Mouse (Mus musculus) stomach, embryonic 15.5 days (tissue): ENCODE measurements around the gene Tyk2. TPM values are rescaled to one million over a fixed set of nuclear protein-coding genes. Genes with fewer than 3 reads are reported as not detected.

ENCODE experiments used
- ATAC-seq: fragments of 200-750 bp; cut with Nextera tagmentation; 2 replicates; pipeline ENCODE4 v1.8.0; 2017; ENCODE audit warnings: low read depth, moderate number of reproducible peaks, moderate TSS enrichment; ENCODE audit not compliant: insufficient read depth, low FRiP score
- H3K27ac ChIP-seq: fragments of 300-500 bp; sonication (generic); 2 replicates; pipeline ENCODE4 v1.5.1; 2015; ENCODE audit warnings: mild to moderate bottlenecking, inconsistent platforms
- H3K27me3 ChIP-seq: fragments of 300-500 bp; sonication (generic); replicated peaks from 2 replicates; pipeline ENCODE4 v1.6.1; 2015; ENCODE audit warnings: inconsistent platforms
- H3K36me3 ChIP-seq: fragments of 300-500 bp; sonication (generic); 2 replicates; pipeline ENCODE4 v1.6.1; 2015; ENCODE audit warnings: inconsistent platforms
- H3K4me1 ChIP-seq: fragments of 300-500 bp; sonication (generic); 2 replicates; pipeline ENCODE4 v1.6.1; 2015; ENCODE audit warnings: inconsistent platforms
- H3K4me2 ChIP-seq: fragments of 300-500 bp; sonication (generic); 2 replicates; pipeline ENCODE4 v1.6.1; 2015; ENCODE audit warnings: mild to moderate bottlenecking, inconsistent platforms
- H3K4me3 ChIP-seq: fragments of 300-500 bp; sonication (generic); replicated peaks from 2 replicates; pipeline ENCODE4 v1.5.1; 2015; ENCODE audit warnings: inconsistent platforms
- H3K9ac ChIP-seq: fragments of 300-500 bp; sonication (generic); 2 replicates; pipeline ENCODE4 v1.6.1; 2015; ENCODE audit warnings: inconsistent platforms
- H3K9me3 ChIP-seq: fragments of 300-500 bp; sonication (generic); 2 replicates; pipeline ENCODE4 v1.6.1; 2016; ENCODE audit warnings: inconsistent platforms
- WGBS: fragments of 180-500 bp; shearing (Covaris S2); methylation state at CpG from one replicate; pipeline ENCODE4 v1.1.7; 2015; 5-methylcytosine and 5-hydroxymethylcytosine counted together
- polyA plus RNA-seq: library from polyadenylated mRNA; unstranded; fragments of >200 nt; fragmentation: Nextera tagmentation; extraction: Ambion mirVana; gene quantifications from 2 replicates; pipeline ENCODE4 v1.2.1, GENCODE M21; 2015

Gene Tyk2
- polyA plus RNA-seq, 1 experiment from 2014 or later, result 13.6 TPM

- Histone ChIP-seq H3K27me3 (no peaks in the 10 kb centered on the region), H3K4me1 (peaks cover 34% of the 10 kb centered on the region), H3K4me2 (no peak overlapping the region), H3K4me3 (no peak overlapping the region), H3K36me3 (peaks cover 35% of the 10 kb centered on the region), H3K9me3 (no peaks in the 10 kb centered on the region), H3K9ac (no peak overlapping the region), H3K27ac (no peak overlapping the region)
- WGBS, result 92% methylated on average over 4 of the region's 4 CpGs
- no peak for ATAC-seq
These were observed 14.4 kb upstream of the Tyk2 start for GRCm38 (mm10) chr9:21145431-21145830.

DNA sequence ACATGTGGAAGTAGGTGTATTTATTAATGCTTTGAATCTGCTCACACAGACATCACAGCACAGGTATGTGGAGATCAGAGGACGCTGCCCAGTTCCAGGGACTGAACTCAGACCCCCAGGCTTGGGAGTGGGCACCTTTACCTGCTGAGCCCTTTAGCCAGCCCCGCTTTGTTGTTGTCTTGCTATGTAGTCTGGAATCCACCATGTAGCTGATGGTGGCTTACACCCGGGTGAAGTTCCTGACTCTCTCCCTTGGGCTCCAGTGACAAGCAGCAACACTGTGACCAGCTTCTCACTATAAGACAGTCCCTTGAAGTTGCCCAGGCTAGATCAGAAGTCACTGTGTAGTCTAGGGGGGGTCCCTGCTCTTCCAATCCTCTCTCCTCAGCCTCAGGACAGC, 13.3 kb upstream of the Tyk2 start:
- Histone ChIP-seq H3K4me1 (peaks cover 30% of the 10 kb centered on the region), H3K36me3 (peaks cover 45% of the 10 kb centered on the region)

GRCm38 (mm10) chr9:21141922-21142321, 10.9 kb upstream of the Tyk2 start:
- no peaks in the 10 kb centered on the region for H3K27me3 ChIP-seq
- H3K4me3 ChIP-seq, result no peak overlapping the region
- no peaks in the 10 kb centered on the region for H3K9me3 ChIP-seq
- no peak overlapping the region for H3K4me2 ChIP-seq
- H3K27ac ChIP-seq, result no peak overlapping the region
- 87% methylated on average over 14 of the region's 14 CpGs for WGBS
- peaks cover 54% of the 10 kb centered on the region for H3K36me3 ChIP-seq
- peaks cover 8% of the 10 kb centered on the region for H3K4me1 ChIP-seq
- H3K9ac ChIP-seq, result no peak overlapping the region
- no peak for ATAC-seq

More for the DNA sequence above, 13.3 kb upstream of the Tyk2 start:
- Histone ChIP-seq H3K9me3 (no peaks in the 10 kb centered on the region), H3K27me3 (no peaks in the 10 kb centered on the region), H3K4me2 (no peak overlapping the region), H3K4me3 (no peak overlapping the region), H3K9ac (no peak overlapping the region), H3K27ac (no peak overlapping the region)
- WGBS, result 90% methylated on average over 3 of the region's 3 CpGs
- no peak for ATAC-seq

GRCm38 (mm10) chr9:21138386-21138785, 7.3 kb upstream of the Tyk2 start:
- Histone ChIP-seq H3K9me3 (no peaks in the 10 kb centered on the region), H3K4me1 (no peaks in the 10 kb centered on the region; the same call in 1 of the 2 replicates), H3K4me2 (no peak overlapping the region), H3K27ac (no peak overlapping the region), H3K9ac (no peak overlapping the region), H3K4me3 (no peak overlapping the region), H3K27me3 (no peaks in the 10 kb centered on the region), H3K36me3 (peaks cover 47% of the 10 kb centered on the region)
- WGBS, result 73% methylated on average over 4 of the region's 4 CpGs
- no peak for ATAC-seq

- 63% methylated on average over 3 of the region's 3 CpGs for WGBS
- ATAC-seq, result peak; percentile 41; the same call in 1 of the 2 replicates
- H3K4me1 ChIP-seq, result no peaks in the 10 kb centered on the region; the same call in 1 of the 2 replicates
These were observed 6.2 kb upstream of the Tyk2 start for GRCm38 (mm10) chr9:21137229-21137628.

DNA sequence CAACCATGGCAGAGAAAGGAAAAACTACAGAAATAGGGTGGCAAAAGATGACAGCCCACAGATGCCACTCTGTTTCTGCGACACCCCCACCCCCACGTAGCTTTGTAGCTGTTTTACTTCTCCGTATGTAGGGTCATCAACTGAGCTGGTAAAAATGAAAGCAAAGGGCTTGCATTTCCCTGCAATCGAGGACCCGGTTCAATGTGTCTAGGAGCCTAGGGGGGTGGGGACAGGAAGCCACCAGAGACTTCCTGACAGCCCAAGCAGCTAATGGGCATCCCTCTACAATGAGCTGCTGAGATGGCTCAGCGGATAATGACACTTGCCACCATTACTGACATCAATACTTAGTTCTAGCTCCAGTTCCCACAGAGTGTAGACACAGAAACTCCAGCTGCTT, 5.4 kb upstream of the Tyk2 start:
- Histone ChIP-seq H3K27me3 (no peaks in the 10 kb centered on the region), H3K36me3 (peaks cover 29% of the 10 kb centered on the region), H3K4me3 (no peak overlapping the region), H3K9ac (no peak overlapping the region), H3K4me1 (no peaks in the 10 kb centered on the region; the same call in 1 of the 2 replicates), H3K9me3 (no peaks in the 10 kb centered on the region), H3K4me2 (no peak overlapping the region), H3K27ac (no peak overlapping the region)
- no peak for ATAC-seq
- 69% methylated on average over 6 of the region's 6 CpGs for WGBS

More at GRCm38 (mm10) chr9:21137229-21137628, 6.2 kb upstream of the Tyk2 start:
- H3K4me3 ChIP-seq, result no peak overlapping the region
- no peaks in the 10 kb centered on the region for H3K9me3 ChIP-seq
- peaks cover 38% of the 10 kb centered on the region for H3K36me3 ChIP-seq
- H3K4me2 ChIP-seq, result no peak overlapping the region
- H3K9ac ChIP-seq, result no peak overlapping the region
- no peaks in the 10 kb centered on the region for H3K27me3 ChIP-seq
- H3K27ac ChIP-seq, result no peak overlapping the region

DNA sequence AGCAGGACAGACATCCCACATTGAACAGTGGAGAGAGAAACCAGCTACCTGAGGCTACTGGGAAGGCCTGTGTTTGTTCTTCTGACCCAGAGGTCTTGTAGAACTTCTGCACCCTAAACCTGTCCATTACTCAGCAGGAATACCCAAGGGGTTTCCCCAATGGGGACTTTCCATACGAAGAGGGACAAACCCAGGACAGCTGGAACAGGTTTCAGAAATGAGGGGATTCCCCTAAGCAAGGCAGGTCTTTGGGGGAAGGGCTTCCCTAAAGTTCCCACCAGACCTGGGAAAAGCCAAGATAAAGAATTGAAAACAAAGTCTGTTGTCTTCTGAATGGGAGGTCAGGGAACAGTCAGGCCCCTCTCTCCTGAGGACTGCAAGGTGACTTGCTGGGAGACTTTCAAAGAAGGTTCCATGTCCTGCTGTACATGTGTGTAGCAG, 4.9 kb upstream of the Tyk2 start:
- H3K27me3 ChIP-seq, result no peaks in the 10 kb centered on the region
- ATAC-seq, result no peak
- 68% methylated on average over 1 of the region's 1 CpGs for WGBS

GRCm38 (mm10) chr9:21135329-21135890, 4.4 kb upstream of the Tyk2 start:
- Histone ChIP-seq H3K4me2 (no peak overlapping the region), H3K9ac (no peak overlapping the region), H3K9me3 (no peaks in the 10 kb centered on the region), H3K27me3 (no peaks in the 10 kb centered on the region), H3K36me3 (peaks cover 20% of the 10 kb centered on the region), H3K4me1 (peaks cover 3% of the 10 kb centered on the region; the same call in 1 of the 2 replicates), H3K27ac (peak overlapping the region; percentile 26; the same call in 1 of the 2 replicates), H3K4me3 (no peak overlapping the region)
- no peak for ATAC-seq
- 71% methylated on average over 4 of the region's 4 CpGs for WGBS

More for the DNA sequence above, 4.9 kb upstream of the Tyk2 start:
- Histone ChIP-seq H3K4me2 (no peak overlapping the region), H3K27ac (no peak overlapping the region), H3K36me3 (peaks cover 25% of the 10 kb centered on the region), H3K9me3 (no peaks in the 10 kb centered on the region), H3K9ac (no peak overlapping the region), H3K4me3 (no peak overlapping the region), H3K4me1 (no peaks in the 10 kb centered on the region; the same call in 1 of the 2 replicates)

- 61% methylated on average over 9 of the region's 9 CpGs for WGBS
These were observed 3.7 kb upstream of the Tyk2 start for GRCm38 (mm10) chr9:21134595-21135328.

GRCm38 (mm10) chr9:21133064-21133707, 2.1 kb upstream of the Tyk2 start:
- H3K27ac ChIP-seq, result no peak overlapping the region
- H3K36me3 ChIP-seq, result no peaks in the 10 kb centered on the region; the same call in none of the 2 replicates
- no peak for ATAC-seq
- H3K9ac ChIP-seq, result no peak overlapping the region
- no peaks in the 10 kb centered on the region for H3K27me3 ChIP-seq
- no peak overlapping the region for H3K4me2 ChIP-seq
- peaks cover 3% of the 10 kb centered on the region; the same call in 1 of the 2 replicates for H3K4me1 ChIP-seq
- WGBS, result 70% methylated on average over 9 of the region's 9 CpGs
- no peaks in the 10 kb centered on the region for H3K9me3 ChIP-seq
- no peak overlapping the region for H3K4me3 ChIP-seq

More at GRCm38 (mm10) chr9:21134595-21135328, 3.7 kb upstream of the Tyk2 start:
- no peak overlapping the region for H3K4me3 ChIP-seq
- no peak overlapping the region for H3K9ac ChIP-seq
- no peak overlapping the region for H3K4me2 ChIP-seq
- H3K27ac ChIP-seq, result peak overlapping the region; percentile 26; the same call in 1 of the 2 replicates
- H3K27me3 ChIP-seq, result no peaks in the 10 kb centered on the region
- H3K9me3 ChIP-seq, result no peaks in the 10 kb centered on the region
- no peak for ATAC-seq
- peaks cover 3% of the 10 kb centered on the region; the same call in 1 of the 2 replicates for H3K4me1 ChIP-seq
- H3K36me3 ChIP-seq, result peaks cover 13% of the 10 kb centered on the region

GRCm38 (mm10) chr9:21132102-21132775, 1.2 kb upstream of the Tyk2 start:
- WGBS, result 76% methylated on average over 12 of the region's 12 CpGs
- ATAC-seq, result no peak

More at GRCm38 (mm10) chr9:21132102-21132775, 1.2 kb upstream of the Tyk2 start:
- no peaks in the 10 kb centered on the region for H3K27me3 ChIP-seq
- H3K9ac ChIP-seq, result no peak overlapping the region
- H3K9me3 ChIP-seq, result no peaks in the 10 kb centered on the region
- no peak overlapping the region for H3K4me2 ChIP-seq
- H3K4me3 ChIP-seq, result no peak overlapping the region
- peaks cover 5% of the 10 kb centered on the region; the same call in 1 of the 2 replicates for H3K36me3 ChIP-seq
- no peak overlapping the region for H3K27ac ChIP-seq
- peaks cover 3% of the 10 kb centered on the region; the same call in 1 of the 2 replicates for H3K4me1 ChIP-seq
